Mouse (Mus musculus) mouse trophoblast stem cell (cell line): ENCODE data around the gene Myo15b.

Experiments used
- in situ Hi-C, 2 experiments: fragments of 300-500 bp; cut with MseI, MboI; formaldehyde crosslinking; loops; 2 replicates in 1 of 2; 3 replicates in 1 of 2; pipeline ENCODE4 v1.15.1; 2025

Gene Myo15b

DNA sequence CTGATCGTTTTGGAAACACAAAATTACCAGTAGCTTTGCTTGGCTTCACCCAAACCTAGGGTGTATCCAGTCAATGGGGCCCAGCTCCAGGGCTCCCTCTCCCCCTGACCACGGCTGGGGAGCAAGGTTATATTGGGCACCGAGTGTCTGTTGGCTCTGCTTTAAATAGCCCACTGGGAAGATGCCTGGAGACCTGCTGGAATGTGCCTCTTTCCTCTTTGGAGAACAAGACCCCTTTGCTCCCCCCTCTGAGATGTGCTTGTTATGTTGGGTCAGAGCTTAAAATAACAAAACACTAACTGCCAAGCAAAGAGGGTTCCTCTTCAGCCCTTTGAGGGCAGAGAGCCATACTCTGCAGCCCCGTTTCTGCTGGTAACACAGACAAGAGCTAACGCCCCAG is 44.0 kb downstream of the Myo15b start:
- in situ Hi-C loops: no loop called here

DNA sequence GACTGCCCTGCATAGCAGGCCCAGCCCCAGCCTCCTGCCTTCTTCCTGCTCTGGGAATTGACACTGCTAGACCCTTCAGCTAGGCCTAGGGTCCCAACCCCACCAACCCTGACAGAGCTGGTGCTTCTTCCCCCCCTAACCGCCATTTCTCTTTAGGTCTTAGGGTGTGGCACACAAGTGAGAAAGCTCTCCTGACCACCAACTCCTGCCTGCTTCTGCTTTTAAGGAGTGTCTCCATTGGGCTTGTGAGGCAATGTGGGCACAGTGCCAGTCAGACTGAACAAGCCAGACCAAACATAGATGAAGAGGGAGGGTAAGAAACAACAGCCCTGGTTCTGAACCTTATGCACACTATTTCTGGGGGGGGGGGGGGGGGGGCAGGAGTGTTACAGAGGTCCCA is 44.6 kb downstream of the Myo15b start:
- in situ Hi-C loops: no loop called here

DNA sequence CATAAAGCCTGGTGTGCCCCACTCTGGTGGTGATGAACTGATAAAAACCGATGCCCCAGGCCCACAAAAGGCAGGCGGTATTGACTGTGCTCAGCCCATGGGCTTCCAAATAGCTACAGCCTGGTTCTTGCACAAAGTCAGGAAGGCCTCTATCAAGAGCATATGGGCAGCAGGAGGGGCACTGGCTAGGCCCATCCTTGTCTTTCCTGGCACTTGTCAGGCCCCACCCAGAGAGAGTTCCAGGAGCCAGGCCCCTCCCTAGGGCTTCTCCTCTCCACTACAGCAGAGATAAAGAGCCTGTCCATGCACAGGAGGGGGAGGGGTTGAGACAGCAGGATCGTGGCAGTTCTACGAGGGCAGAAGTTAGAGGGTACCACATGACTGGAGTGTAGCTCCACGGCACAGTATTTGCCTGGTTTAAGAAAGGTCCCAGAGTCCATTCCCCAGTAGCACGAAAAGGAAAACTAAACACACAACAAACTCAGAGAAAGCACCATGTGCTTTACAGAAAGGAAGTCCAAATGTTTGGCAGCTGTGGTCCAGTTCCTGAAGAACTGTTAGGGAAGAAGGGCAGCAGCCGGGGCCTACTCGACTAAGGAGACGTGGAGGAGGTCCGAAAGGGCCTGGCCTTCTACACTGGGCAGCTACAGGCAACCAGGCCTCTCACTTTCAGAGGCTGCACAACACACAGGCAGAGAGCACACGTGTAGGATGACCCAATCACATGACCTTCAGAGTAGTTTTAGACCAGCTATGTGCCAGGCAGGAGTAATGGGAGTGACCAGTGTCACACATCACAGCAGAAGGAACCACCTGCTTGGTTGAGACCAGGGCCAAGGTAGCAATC is 45.4 kb downstream of the Myo15b start:
- in situ Hi-C loops: no loop called here

DNA sequence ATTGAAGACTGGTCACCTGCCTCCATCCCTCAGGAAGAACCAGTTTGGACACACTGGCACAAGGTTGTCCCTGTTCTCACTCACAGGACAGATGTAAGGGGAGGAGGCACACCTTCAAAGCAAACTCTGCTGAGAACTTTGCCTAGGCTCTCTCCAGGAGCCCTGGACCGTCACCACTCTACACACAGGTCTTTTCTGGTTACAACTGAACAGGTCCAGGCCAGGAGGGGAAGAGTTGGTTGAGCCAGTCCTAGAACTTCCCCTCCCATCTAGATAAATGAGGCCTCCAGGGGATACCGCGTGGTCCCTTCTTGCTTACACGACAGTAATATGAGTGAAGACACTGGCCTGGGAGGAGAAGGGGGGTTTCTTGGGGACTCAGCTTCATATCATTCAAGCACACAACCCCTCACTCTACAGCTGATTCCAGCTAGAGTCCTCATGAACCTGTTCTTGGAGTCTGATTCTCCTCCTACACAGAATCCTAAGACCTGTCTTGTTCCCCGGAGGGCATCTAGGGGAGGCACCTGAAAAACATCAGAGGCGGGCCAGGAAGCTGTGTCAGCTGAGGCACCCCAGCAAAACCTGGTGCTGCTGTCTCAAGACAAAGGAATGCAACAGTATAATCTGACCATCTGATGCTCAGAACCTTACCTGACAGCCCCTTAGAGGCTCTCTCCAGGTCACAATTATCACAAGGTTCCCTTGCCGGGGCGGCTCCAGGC is 46.2 kb downstream of the Myo15b start:
- in situ Hi-C loops: no loop called here

DNA sequence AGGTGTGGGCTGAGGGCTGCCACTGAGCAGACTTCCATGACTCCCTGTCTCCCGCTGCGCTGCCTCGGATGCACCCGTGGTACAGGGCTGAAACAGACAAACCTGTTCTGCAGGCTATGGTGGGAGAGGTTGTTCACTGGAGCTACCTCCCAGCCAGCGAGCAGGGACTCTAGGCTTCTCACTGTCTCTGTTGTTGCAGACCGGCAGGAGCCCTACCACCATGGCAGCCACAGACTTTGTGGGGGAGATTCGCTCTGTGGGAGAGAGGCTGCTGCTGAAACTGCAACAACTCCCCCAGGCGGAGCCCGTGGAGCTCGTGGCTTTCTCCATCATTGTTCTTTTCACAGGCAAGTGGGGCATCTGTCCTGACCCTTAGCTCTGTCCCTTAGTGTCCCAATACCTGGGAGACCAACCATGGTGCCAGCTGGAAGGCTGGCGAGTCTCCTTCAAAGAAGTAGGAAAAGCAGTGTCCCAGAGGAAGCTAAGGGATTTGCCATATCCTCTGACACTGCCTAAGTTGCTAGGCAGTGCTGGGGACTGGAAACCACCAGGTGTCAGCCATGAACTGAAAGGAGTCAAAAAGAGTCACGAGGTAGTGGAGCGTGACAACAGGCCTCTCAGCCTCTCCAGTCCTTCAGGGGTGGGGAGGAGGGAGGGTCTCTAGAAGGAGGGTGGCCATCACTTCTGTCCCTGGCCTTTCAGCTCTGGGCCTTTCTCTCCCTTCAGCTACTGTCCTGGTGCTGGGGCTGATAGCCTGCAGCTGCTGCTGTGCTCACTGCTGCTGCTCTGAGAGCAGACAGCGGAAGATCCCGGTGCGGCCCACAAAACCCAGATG is 47.0 kb downstream of the Myo15b start:
- in situ Hi-C loops: no loop called here

DNA sequence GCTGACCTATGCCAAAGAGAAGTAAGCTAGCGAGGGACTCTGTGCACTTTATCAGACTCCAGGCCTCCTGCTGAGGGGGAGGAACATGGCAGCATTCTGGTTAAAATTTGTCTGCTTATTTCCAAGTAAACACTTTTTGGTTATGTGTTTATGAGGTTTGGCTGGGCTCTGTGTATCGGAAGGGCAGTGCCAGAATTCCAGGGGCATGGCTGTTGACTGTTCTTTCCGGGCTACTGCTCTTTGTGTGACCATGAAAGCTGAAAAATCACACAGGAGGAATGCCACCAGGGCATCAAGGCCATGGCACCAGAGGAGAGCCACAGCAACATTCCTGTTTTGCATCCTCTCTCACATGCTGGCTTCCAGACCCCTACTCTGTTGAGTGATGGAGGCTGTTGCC is 47.9 kb downstream of the Myo15b start:
- in situ Hi-C loops: no loop called here

DNA sequence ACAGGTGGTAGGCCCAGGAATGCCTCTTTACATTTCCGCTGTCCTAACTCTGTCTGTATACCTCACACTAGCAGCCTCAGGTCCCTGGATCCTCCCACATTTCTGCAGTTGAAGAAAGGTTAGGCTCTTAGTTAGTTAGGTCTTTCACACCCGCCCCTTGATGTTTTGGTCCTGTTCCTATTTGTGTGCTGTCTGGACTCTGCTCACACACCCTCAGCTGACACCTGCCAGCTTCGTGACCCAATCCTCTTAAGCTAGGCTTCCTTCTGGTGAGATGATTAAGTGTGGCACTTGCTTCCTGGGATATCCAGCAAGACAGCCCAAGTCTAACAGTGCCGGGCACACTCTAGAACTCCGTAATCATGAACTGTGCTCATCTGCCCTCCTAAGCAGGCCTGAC is 48.3 kb downstream of the Myo15b start:
- in situ Hi-C loops: no loop called here

DNA sequence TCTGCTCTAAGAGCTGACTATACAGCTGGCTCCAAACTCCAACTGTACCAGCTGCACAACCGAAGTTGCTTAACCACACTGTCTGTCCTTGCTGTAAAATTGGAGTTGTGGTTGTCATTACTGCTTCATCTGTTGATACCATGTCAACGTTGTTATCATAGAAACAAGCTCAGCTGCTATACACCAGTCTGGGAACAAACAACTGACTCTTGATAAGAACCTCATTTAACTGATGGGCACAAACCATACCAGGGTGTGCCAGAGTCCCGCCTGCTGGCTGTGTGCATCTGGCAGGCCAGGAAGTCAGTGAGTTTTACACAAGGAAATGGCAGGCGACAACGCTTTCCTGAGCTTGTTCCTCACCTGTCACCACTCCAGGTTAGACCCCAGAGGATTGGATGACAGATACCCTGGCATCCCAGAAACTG is 52.9 kb downstream of the Myo15b start:
- in situ Hi-C loops: no loop called here

DNA sequence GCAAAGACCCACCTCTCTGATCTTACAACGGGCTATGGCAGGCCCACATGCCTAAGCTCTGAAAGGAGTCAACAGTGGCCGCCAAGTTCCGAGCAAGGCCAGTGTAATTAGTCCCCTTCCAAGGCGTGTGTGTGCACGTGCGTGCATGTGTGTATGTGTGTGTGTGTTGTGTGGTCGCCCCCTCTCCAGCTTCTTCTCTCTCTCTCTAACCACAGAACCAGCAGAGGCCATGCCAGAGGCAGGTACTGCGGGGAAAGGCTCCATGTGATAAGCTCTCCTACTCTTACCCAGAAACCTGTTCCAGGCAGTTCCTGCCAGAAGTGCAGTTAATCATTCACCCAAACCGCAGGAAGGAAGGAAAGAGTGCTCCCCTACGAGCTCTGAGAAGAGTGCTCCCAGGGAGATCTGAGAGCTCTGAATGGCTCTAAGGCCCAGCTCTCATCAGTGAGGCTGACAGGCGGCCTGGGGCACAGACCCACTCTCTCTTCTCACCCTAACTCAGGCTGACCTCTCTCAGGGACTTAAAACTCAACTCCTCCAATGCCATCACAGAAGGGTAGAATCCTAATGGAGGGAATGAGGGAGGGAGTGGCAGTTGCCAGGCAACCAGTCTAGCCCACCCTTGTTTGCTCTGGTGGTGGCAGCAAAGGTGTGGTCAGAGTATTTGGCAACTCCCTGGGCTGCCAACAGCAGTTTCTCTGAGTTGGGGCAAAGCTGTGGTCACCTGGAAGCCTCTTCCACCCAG is 53.6 kb downstream of the Myo15b start, which contains the start of gene Smim6:
TSS of gene Smim6 (plus strand) at position 386 of the 745 bp plus-strand sequence.
- in situ Hi-C loops: no loop called here

DNA sequence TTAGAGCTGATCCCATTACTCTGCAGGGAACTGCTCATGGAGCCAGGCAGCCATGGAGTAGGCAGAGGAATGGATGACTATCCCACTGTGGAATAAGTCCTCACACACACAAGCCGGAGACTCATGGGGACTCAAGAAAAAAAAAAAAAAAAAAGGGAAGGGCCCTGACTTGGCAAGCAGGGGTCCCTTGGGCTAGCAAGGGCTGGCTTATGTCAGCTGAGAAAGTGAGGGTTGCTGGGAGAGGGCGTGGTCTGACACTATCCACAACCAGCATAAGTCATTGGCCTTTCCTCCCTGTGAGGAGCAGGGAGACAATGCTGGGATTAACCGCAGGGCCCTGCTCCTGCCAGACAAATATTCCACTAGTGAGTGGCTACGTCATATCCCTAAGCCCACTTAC is 58.4 kb downstream of the Myo15b start:
- in situ Hi-C loops: no loop called here

DNA sequence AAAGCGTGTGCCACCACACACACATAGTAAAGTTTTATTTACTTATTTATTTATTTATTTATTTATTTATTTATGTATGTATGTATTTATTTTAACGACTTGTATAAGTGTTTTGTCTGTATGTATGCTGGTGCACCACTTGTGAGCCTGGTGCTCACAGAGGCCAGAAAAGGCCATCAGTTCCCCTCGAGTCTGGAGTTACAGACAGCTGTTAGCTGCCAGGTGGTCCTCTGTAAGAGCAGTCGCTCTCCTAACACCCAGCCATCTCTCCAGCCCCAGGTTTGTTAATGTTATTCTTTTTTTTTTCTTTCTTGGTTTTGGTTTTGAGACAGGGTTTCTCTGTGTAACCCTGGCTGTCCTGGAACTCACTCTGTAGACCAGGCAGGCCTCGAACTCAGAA is 60.4 kb downstream of the Myo15b start:
- in situ Hi-C loops: no loop called here

DNA sequence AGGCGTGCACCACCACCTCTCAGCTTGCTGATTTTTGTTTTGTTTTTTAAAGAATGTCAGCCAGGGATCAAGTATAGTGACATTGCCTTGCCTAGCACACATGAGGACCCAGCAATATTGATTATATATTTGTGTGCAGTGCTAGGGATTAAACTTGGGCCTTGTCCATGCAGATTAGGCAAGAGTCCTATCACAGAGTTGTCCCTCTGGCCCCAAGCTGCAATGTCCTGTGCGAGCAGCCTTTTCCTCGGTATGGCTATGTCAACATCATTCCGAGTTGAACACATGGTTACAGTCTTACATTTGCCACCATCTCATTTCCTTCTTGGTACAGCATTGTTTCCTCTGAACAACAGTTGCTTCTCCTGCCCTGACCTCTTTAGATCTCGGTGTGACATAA is 60.9 kb downstream of the Myo15b start:
- in situ Hi-C loops: no loop called here

DNA sequence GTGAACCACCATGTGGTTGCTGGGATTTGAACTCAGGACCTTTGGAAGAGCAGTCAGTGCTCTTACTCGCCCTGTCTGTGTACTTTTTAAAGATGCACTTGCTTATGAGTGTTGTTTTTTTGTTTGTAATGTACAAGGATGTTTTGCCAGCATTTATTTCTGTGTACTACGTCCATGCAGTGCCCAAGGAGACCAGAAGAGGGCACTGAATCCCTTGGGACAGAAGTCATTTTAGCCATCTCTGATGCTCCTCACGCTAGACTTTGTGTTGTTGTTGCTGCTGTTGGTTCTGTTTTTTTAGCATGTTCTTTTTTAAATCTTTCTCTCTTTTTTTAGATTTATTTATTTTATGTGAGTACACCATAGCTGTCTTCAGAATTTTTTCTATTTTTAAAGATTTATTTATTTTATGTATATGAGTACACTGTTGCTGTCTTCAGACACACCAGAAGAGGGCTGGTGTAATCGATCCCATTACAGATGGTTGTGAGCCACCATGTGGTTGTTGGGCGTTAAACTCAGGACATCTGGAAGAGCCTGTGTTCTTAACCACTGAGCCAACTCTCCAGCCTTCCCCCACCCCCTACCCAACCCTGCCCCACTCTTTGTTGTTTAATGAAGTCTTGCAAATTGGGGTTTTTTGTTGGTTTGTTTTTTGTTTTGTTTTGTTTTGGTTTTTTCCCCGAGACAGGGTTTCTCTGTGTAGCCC is 62.1 kb downstream of the Myo15b start:
- in situ Hi-C loops: no loop called here

DNA sequence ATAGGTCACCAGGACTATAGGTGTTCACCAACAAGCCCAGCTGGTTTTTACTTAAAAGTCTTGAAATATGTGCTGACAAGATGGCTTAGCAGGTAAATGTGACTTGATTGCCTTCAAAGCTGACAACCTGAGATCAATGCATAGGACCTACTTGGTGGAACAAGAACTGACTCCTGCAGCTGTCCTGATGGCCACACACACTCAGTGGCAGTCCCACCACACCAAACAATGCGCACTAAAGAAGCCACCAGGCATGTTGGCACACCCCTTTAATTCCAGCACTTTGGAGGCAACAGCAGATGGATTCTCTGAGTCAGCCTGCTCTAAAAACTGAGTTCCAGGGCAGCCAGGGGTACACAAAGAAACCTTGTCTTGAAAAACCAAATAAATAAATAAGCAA is 63.8 kb downstream of the Myo15b start:
- in situ Hi-C loops: no loop called here

DNA sequence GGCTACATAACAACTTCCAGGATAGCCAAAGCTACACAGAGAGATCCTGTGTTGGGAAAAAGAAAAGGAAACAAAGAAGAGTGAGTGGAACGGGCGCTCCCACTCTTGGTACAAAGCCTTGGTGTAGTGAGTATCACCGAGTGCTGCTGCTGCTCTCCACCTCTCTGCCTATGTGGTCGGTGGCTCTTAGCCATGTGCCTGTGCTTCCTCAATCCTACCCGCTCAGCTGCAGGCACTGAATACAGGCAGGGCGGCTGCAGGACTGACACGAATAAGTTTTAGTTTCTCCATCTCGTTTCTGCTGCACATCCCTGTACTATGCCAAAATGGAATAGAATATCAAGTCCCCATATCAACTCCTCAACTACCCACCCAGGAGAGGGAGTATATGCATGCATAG is 70.8 kb downstream of the Myo15b start:
- in situ Hi-C loops: no loop called here

DNA sequence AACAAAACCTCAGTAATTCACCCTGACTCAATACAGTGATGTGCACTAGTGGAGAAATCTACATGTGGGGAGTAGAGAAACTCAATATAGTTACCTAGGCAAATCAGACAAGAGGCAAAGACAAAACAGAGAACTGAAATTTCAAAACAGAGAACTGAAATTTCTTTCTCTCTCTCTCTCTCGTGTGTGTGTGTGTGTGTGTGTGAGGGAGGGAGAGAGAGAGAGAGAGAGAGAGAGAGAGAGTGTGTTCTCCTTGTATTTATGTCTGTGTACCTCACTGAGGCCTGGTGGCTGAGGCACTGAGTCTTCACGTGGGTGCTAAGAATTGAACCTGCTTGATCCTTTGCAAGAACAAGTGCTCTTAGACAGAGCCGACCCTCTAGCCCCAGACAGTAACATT is 71.6 kb downstream of the Myo15b start:
- in situ Hi-C loops: no loop called here

DNA sequence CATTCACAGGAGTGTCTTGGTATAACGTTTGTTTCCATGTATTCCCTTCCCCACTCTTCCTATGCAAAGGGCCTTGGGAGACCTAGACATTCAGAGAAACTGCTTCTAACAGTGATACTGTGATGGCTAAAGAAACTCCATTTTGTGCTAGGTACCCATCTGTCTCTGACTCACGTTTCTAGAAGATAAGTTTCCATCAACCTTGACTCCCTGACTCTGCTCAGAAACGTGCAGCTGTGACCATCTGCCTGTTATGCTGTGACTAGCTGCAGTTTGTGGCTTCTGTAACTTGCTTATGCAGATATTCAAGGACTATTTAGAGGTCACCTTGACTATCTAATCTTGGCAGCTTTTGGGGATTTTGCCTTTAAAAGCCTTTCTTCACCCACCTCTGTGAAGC is 73.0 kb downstream of the Myo15b start:
- in situ Hi-C loops: no loop called here

DNA sequence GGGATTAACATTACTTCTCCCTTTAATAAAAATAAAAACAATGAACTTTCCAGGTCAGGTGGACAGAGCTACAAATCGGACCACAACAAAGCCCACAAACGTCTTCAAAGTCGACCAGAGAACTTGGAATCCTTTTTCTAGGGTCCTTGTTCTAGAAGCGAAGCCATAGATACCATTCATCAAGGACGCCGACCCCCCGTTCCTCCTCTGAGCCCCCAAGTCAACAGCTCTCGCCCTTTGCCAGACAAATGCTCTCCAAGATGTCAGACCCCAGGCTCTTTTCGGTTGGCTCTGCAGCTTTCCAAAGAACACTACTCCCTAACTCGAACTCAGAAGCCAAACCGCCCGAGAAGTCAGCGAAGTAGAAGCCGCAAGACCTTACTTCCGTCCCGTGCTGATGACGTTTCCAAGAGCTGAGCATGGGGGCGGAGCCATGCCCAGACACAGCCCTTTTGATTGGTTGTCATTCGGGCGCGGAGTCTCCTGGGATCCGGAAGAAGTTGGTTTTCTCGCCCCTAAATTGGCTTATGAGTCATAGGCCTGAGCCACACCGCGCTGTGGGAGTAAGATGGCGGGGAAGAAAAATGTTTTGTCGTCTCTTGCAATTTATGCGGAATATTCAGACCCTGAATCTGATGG is 75.0 kb downstream of the Myo15b start, which contains the start of the genes Sap30bp and Recql5:
TSS of gene Sap30bp (plus strand) at position 175 of the 639 bp plus-strand sequence.
TSS of gene Recql5 (minus strand) at position 370 of the 639 bp plus-strand sequence.
- in situ Hi-C loops: no loop called here

DNA sequence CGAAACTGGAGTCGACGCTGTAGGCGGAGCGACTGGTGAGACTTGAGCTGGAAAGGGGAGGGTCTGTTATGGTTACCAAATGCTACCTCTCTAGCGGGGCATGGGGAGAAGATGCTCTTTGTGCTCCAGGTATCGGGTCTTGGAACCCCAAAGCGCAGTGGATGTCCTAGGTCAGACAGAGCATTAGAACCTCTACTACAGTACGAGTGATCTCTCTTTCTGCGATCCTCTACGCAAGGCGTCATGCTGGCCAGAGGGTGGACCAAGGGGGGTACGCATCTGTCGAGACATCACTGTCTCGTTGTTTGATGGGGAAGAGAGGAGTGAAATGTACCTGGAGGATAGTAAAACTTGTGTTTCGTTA is 75.5 kb downstream of the Myo15b start:
- in situ Hi-C loops: no loop called here

DNA sequence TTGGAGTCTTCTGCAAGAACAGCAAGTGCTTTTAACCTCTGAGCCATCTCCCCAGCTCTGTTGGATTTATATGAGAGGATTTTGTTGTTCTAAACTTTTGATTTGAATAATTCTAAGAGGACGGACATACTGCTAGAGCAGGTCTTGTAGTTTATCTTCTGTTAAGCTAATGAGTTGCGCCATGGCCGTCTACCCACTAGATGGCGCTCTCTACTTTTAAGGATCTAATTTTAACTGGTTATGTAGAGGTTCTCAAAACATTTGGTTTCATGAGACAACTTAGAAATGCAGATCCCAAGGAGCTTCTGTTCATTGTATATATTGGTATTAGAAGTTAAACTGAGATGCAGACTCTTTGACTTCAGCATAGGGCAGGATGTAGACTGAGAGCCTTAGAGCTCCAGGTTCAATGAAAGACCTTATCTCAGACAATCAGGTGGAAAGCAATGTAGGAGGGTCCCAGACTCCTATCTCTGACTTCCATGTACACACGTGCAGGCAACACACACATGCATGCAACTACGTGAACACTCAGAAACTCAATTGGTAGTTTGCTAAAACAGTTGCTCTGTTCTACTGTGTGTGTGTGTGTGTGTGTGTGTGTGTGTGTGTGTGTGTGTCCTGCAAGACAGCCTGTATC is 81.6 kb downstream of the Myo15b start:
- in situ Hi-C loops: loop anchor here (5.0 kb wide), 1 partner anchor 57 kb away; no protein-coding TSS in a partner anchor
